In genomic region chr14:21999588-21999987, GRCm38 (mm10) we compare ENCODE assay signal across 12 mouse cellular contexts. TPM values are rescaled to one million over a fixed set of nuclear protein-coding genes. Genes with fewer than 3 reads are reported as not detected.
"Had no signal": no experiment of that assay in that cellular context is flagged by ENCODE, and none has a peak within 500 bp of the region (broad histone marks: within the 10 kb centered on the region; RNA-seq: fewer than 3 reads in every experiment).

No protein-coding gene starts in this region.

- H3K4me3 ChIP-seq: limb, embryonic 15.5 days; liver, embryonic 13.5 days; midbrain, embryonic 13.5 days; neural tube, embryonic 12.5 days had no signal

- DNase-seq: kidney, adult 8-10 months; kidney, postnatal 25 days; liver, embryonic 13.5 days; lung, adult 18-20 months; lung, postnatal 10 days; retina, postnatal 1 day had no signal

- H3K9ac ChIP-seq: limb, embryonic 15.5 days; liver, embryonic 13.5 days; midbrain, embryonic 13.5 days; neural tube, embryonic 12.5 days had no signal

- H3K9me3 ChIP-seq: limb, embryonic 15.5 days; liver, embryonic 13.5 days; midbrain, embryonic 13.5 days; neural tube, embryonic 12.5 days had no signal

- ATAC-seq: inflammation-experienced regulatory T-cells, adult 6 months; intestine, postnatal 0 days; midbrain, embryonic 13.5 days had no signal

- H3K36me3 ChIP-seq: limb, embryonic 15.5 days; liver, embryonic 13.5 days; midbrain, embryonic 13.5 days; neural tube, embryonic 12.5 days had no signal

- H3K27me3 ChIP-seq: neural tube, embryonic 12.5 days had no signal

- H3K4me2 ChIP-seq: limb, embryonic 15.5 days; liver, embryonic 13.5 days; midbrain, embryonic 13.5 days; neural tube, embryonic 12.5 days had no signal

- H3K27ac ChIP-seq: limb, embryonic 15.5 days; liver, embryonic 13.5 days; midbrain, embryonic 13.5 days; neural tube, embryonic 12.5 days had no signal

RNA-seq across cellular contexts. Expression of gene Zfp503, which starts 10.2 kb away (rescaled TPM):
- total RNA-seq: megakaryocyte-erythroid progenitor cell, adult 5-6 weeks had no signal
- polyA plus RNA-seq: inflammation-experienced regulatory T-cells, adult 6 months had no signal

RNA-seq across cellular contexts. Expression of gene Lrmda, which starts 19.9 kb away (rescaled TPM):
- polyA plus RNA-seq: inflammation-experienced regulatory T-cells, adult 6 months had no signal
